Comparison of ENCODE assay signal across 7 mouse cellular contexts in the genomic region with DNA sequence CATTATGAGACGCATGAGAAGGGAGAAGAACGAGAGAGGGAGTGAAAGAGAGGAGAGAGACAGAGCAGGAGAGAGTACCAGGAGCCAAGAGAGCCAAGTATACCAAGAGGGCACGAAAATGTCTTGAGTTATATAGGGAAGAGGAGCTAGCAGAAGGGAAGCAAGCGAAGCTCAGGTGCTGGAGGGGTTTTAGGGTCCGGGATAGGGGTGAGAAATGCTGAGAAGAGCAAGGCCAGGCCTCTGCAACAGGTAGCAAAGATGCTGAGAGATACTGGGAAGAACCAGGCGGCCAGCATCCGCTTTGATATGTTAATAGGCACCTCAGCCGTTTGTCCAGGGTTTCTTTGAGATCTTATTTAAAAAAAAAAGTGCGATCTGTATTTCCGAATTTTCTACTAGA. TPM values are rescaled to one million over a fixed set of nuclear protein-coding genes. Genes with fewer than 3 reads are reported as not detected.
A peak's percentile ranks its signal among the peaks of the same experiment; 100 is the strongest.
DNase-seq lines count a peak whose midpoint lies in the region; ATAC-seq and TF ChIP-seq lines count a peak whose summit lies in the region.

No protein-coding gene starts in this region.

- no peak for ATAC-seq in lung, postnatal 0 days
- ATAC-seq in heart, postnatal 0 days (ENCODE audit: insufficient read depth, low read depth), result no peak
- no peak for ATAC-seq in liver, embryonic 15.5 days (ENCODE audit: insufficient read depth)

- peaks cover 9% of the 10 kb centered on the region; the same call in 1 of the 2 replicates for H3K4me1 ChIP-seq in lung, postnatal 0 days (ENCODE audit: insufficient read depth, low read depth, low read length)
- H3K4me1 ChIP-seq in cortical plate, adult 2 months (ENCODE audit: control insufficient read depth, insufficient read depth, low read length), result peaks cover 2% of the 10 kb centered on the region; the same call in 1 of the 2 replicates
- peaks cover 5% of the 10 kb centered on the region for H3K4me1 ChIP-seq in heart, postnatal 0 days (ENCODE audit: control insufficient read depth, insufficient read depth)
- H3K4me1 ChIP-seq in liver, embryonic 15.5 days (replicated peaks), result peaks cover 46% of the 10 kb centered on the region

- peak overlapping the region; percentile 40 for H3K4me3 ChIP-seq in lung, postnatal 0 days (ENCODE audit: low read depth, low read length)
- H3K4me3 ChIP-seq in cortical plate, adult 2 months (ENCODE audit: insufficient read depth, low read length), result peak overlapping the region; percentile 26
- H3K4me3 ChIP-seq in heart, postnatal 0 days (ENCODE audit: low read depth, low read length), result peak overlapping the region; percentile 53
- H3K4me3 ChIP-seq in liver, embryonic 15.5 days (replicated peaks), result peak overlapping the region; percentile 62

- H3K4me2 ChIP-seq in lung, postnatal 0 days (replicated peaks; ENCODE audit: low read depth, low read length), result peak overlapping the region; percentile 50
- peak overlapping the region; percentile 71 for H3K4me2 ChIP-seq in heart, postnatal 0 days (ENCODE audit: low read depth, low read length)
- peak overlapping the region; percentile 83 for H3K4me2 ChIP-seq in liver, embryonic 15.5 days

- peak overlapping the region; percentile 83; the same call in 1 of the 2 replicates for H3K27ac ChIP-seq in lung, postnatal 0 days (ENCODE audit: low read length)
- H3K27ac ChIP-seq in cortical plate, adult 2 months (ENCODE audit: insufficient read depth, low read length), result no peak overlapping the region
- peak overlapping the region; percentile 94 for H3K27ac ChIP-seq in heart, postnatal 0 days (ENCODE audit: low read depth)
- no peak overlapping the region for H3K27ac ChIP-seq in liver, embryonic 15.5 days (replicated peaks)

- no peaks in the 10 kb centered on the region for H3K27me3 ChIP-seq in lung, postnatal 0 days (replicated peaks; ENCODE audit: insufficient read depth, low read length)
- no peaks in the 10 kb centered on the region for H3K27me3 ChIP-seq in heart, postnatal 0 days (ENCODE audit: control insufficient read depth, insufficient read depth, low read length)
- peaks cover 3% of the 10 kb centered on the region; the same call in 1 of the 2 replicates for H3K27me3 ChIP-seq in liver, embryonic 15.5 days

- TF ChIP-seq EP300 in lung, postnatal 0 days (IDR thresholded peaks at IDR 0.05), result no peak
- TF ChIP-seq EP300 in heart, postnatal 0 days (IDR thresholded peaks at IDR 0.05; ENCODE audit: low read depth), result no peak

- H3K9ac ChIP-seq in lung, postnatal 0 days (replicated peaks; ENCODE audit: low read depth), result peak overlapping the region; percentile 60
- H3K9ac ChIP-seq in heart, postnatal 0 days (replicated peaks; ENCODE audit: low read depth, low read length), result peak overlapping the region; percentile 86
- H3K9ac ChIP-seq in liver, embryonic 15.5 days, result peak overlapping the region; percentile 58

- TF ChIP-seq CTCF in lung, postnatal 0 days (IDR thresholded peaks at IDR 0.05), result no peak
- TF ChIP-seq CTCF in cortical plate, adult 2 months (IDR thresholded peaks at IDR 0.05; ENCODE audit: extremely low read depth, insufficient read depth, low read length), result no peak
- TF ChIP-seq CTCF in heart, postnatal 0 days (IDR thresholded peaks at IDR 0.05; ENCODE audit: low read depth), result no peak

- no peaks in the 10 kb centered on the region for H3K36me3 ChIP-seq in lung, postnatal 0 days (ENCODE audit: insufficient read depth, low read length)
- no peaks in the 10 kb centered on the region for H3K36me3 ChIP-seq in heart, postnatal 0 days (replicated peaks; ENCODE audit: control insufficient read depth, insufficient read depth, low read length)
- no peaks in the 10 kb centered on the region for H3K36me3 ChIP-seq in liver, embryonic 15.5 days (replicated peaks)

- 32% methylated on average over 10 of the region's 10 CpGs for WGBS in lung, postnatal 0 days
- 35% methylated on average over 10 of the region's 10 CpGs for WGBS in heart, postnatal 0 days
- WGBS in liver, embryonic 15.5 days (ENCODE audit: insufficient replicate concordance), result 22% methylated on average over 10 of the region's 10 CpGs

- no peak for TF ChIP-seq POLR2A in cortical plate, adult 2 months (IDR thresholded peaks at IDR 0.05; ENCODE audit: extremely low read depth, insufficient read depth, low read length)

- DNase-seq in lung, postnatal 0 days (ENCODE audit: low spot score), result no peak
- DNase-seq in lung, postnatal 36 days, result no peak
- no peak for DNase-seq in heart, postnatal 0 days (ENCODE audit: low spot score)
- DNase-seq in c-Kit-positive CD71-positive TER-119-positive erythroid progenitor cells, embryonic 14.5 days (ENCODE audit: low spot score), result no peak
- no peak for DNase-seq in adrenal gland, postnatal 10 days

- no peaks in the 10 kb centered on the region for H3K9me3 ChIP-seq in lung, postnatal 0 days (ENCODE audit: low read length)
- H3K9me3 ChIP-seq in heart, postnatal 0 days (replicated peaks; ENCODE audit: control insufficient read depth, low read length), result no peaks in the 10 kb centered on the region
- H3K9me3 ChIP-seq in liver, embryonic 15.5 days (replicated peaks), result no peaks in the 10 kb centered on the region

RNA-seq across cellular contexts. Expression of gene Tmpo, which starts 6.2 kb away (rescaled TPM):
- 53.3 and 67.4 TPM in 2 replicates for polyA plus RNA-seq in lung, postnatal 0 days (2015; fragmentation: Nextera tagmentation; extraction: Ambion mirVana)
- 32.5 and 32.8 TPM in 2 replicates for polyA plus RNA-seq in cortical plate, adult 2 months (2012; rRNA removed)
- 114 and 219 TPM in 2 replicates for total RNA-seq in heart, postnatal 0 days (2014; rRNA removed; ENCODE audit: low replicate concordance)
- 61.6 and 62.8 TPM in 2 replicates for polyA plus RNA-seq in heart, postnatal 0 days (2015; fragmentation: Nextera tagmentation; extraction: Ambion mirVana)
- 127 and 130 TPM in 2 replicates for polyA plus RNA-seq in liver, embryonic 15.5 days (2015; fragmentation: Nextera tagmentation; extraction: Ambion mirVana)
- total RNA-seq in adrenal gland, postnatal 10 days (2021), result 100 to 1,000 TPM; 116 to 140 TPM

Comparison
In these comparisons a context has a peak if more than half of its experiments do, and no peak if none do; other contexts are left out.
1. H3K27ac ChIP-seq: peak in lung, postnatal 0 days (single experiment) and heart, postnatal 0 days (single experiment); none in cortical plate, adult 2 months (single experiment) and liver, embryonic 15.5 days (single experiment).
2. Peak in every context shown above with its lines, with median percentiles within 50 percentile points of each other: H3K4me2 ChIP-seq, H3K4me3 ChIP-seq and H3K9ac ChIP-seq.